Mouse (Mus musculus) kidney, postnatal 0 days (tissue): ENCODE data around the gene Nras. TPM values are rescaled to one million over a fixed set of nuclear protein-coding genes. Genes with fewer than 3 reads are reported as not detected.

Source experiments
- ATAC-seq: fragments of 200-750 bp; cut with Nextera tagmentation; replicated peaks from 2 replicates; pipeline ENCODE4 v1.8.0; 2017; ENCODE audit warnings: low read depth, moderate number of reproducible peaks, moderate TSS enrichment, moderate library complexity; ENCODE audit not compliant: low FRiP score
- DNase-seq: peaks from one replicate; pipeline ENCODE4 v3.0.0-alpha.2; 2016; ENCODE audit warnings: low spot score
- H3K27ac ChIP-seq: fragments of 300-500 bp; sonication (generic); 2 replicates; pipeline ENCODE4 v1.5.1; 2014; ENCODE audit warnings: mild to moderate bottlenecking
- H3K27me3 ChIP-seq: fragments of 300-500 bp; sonication (generic); 2 replicates; pipeline ENCODE4 v1.6.1; 2014; ENCODE audit warnings: low read length, mixed read lengths; ENCODE audit not compliant: insufficient read depth
- H3K36me3 ChIP-seq: fragments of 300-500 bp; sonication (generic); 2 replicates; pipeline ENCODE4 v1.6.1; 2014; ENCODE audit warnings: low read length, mixed read lengths; ENCODE audit not compliant: insufficient read depth
- H3K4me1 ChIP-seq: fragments of 300-500 bp; sonication (generic); replicated peaks from 2 replicates; pipeline ENCODE4 v1.6.1; 2014; ENCODE audit warnings: antibody characterized with exemption, low read length, mixed read lengths; ENCODE audit not compliant: insufficient read depth
- H3K4me2 ChIP-seq: fragments of 300-500 bp; sonication (generic); 2 replicates; pipeline ENCODE4 v1.6.1; 2014; ENCODE audit warnings: mild to moderate bottlenecking, low read length, moderate library complexity, mixed read lengths
- H3K4me3 ChIP-seq: fragments of 300-500 bp; sonication (generic); replicated peaks from 2 replicates; pipeline ENCODE4 v1.5.1; 2014; ENCODE audit warnings: low read depth, low read length
- H3K9ac ChIP-seq: fragments of 300-500 bp; sonication (generic); 2 replicates; pipeline ENCODE4 v1.6.1; 2014; ENCODE audit warnings: low read depth, low read length
- H3K9me3 ChIP-seq: fragments of 300-500 bp; sonication (generic); replicated peaks from 2 replicates; pipeline ENCODE4 v1.6.1; 2016; ENCODE audit warnings: low read length, inconsistent platforms, mixed read lengths
- CTCF ChIP-seq: IDR thresholded peaks from 2 replicates; pipeline ENCODE4 v1.5.1; 2016; ENCODE audit warnings: antibody characterized with exemption, low read depth, mild to moderate bottlenecking, moderate library complexity
- WGBS: fragments of 180-500 bp; shearing (Covaris S2); extraction: QIAGEN DNeasy Blood & Tissue Kit; methylation state at CpG from one replicate; pipeline ENCODE4 v1.1.7; 2014; 5-methylcytosine and 5-hydroxymethylcytosine counted together
- polyA plus RNA-seq: library from polyadenylated mRNA; unstranded; fragments of >200 nt; fragmentation: Nextera tagmentation; extraction: Ambion mirVana; gene quantifications from 2 replicates; pipeline ENCODE4 v1.2.1, GENCODE M21; 2015

Nras gene
- polyA plus RNA-seq, 1 experiment from 2014 or later, result 53.2 TPM

DNA sequence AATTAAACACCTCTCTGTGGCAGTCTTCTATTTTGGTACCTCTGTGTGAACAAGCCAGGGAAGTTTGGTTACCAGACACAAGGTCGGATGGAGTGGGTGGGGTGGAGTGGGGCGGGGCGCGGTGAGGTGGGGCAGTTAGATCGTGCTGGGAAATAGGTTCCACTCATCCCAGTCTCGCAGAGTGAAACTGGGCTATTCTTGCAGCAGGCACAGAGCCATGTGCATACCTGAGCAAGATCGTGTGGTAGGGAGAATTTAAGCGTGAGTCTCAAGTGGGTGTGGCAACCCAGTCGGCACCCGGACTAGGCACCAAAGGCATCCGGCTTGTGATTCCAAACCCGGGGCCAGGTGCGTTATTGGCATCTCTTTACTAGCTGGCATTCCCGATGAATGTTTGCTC lies 43.8 kb downstream of the Nras start:
- H3K36me3 ChIP-seq, result no peaks in the 10 kb centered on the region
- ATAC-seq (peak; percentile 8), DNase-seq (no peak)
- peak overlapping the region; percentile 63 for H3K4me3 ChIP-seq
- no peak overlapping the region for H3K27ac ChIP-seq
- H3K4me2 ChIP-seq, result peak overlapping the region; percentile 75
- H3K4me1 ChIP-seq, result no peaks in the 10 kb centered on the region; the same call in 1 of the 2 replicates
- H3K9ac ChIP-seq, result peak overlapping the region; percentile 57; the same call in 1 of the 2 replicates
- no peaks in the 10 kb centered on the region for H3K9me3 ChIP-seq
- WGBS, result 0% methylated on average over 14 of the region's 14 CpGs
- no peak for TF ChIP-seq CTCF
- no peaks in the 10 kb centered on the region for H3K27me3 ChIP-seq

DNA sequence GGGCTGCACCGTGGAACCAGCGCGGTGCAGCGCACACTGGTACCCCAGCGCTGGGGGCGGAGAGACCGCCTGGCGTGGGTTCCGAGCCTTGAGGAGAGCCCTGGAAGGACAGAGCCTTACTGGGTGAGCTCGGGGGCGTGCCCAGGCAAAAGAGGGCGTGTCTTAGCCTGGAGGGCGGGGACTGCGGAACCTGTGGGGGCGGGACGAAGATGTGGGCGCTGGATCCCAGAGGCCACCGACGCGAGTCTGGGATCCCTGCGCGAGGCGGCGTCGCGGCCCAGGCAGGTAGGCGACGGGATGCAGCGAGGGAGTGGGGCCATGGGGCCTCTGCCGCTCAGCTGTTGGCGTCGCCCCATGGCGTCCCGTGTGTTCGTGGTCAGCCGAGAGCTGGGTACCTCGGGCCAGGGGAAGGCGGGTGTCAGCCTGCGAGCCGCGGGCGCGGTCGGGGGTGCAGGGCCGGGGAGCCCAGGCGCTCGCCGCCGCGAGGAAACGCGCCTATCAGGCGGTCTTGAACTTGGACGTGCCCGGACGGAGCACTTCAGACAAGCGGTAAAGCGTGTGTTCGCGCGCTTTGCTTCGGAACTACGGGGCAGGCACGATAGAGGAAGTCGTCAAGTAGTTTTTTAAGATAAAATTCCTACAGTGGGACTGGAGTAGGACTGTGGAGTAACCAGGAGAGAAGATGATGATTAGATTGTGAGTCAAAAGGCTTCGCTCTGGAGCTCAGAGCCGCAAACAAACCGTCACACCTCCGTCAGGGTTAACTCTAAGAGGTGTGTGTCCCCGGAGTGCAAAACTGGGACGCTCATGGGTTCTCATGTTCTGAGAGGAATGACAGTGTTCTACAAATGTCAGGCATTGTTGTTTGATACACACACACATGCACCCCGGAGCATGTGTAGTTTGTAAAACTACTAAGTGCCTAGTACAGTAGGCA lies 44.6 kb downstream of the Nras start, which contains the start of gene Dennd2c:
Gene Dennd2c (plus strand): TSS at position 151 of the 937 bp plus-strand sequence.
- H3K4me3 ChIP-seq, result peak within 1 kb of the TSS; percentile 63
- H3K9me3 ChIP-seq, result no peaks in the 10 kb centered on the region
- 0 out of 2 replicates have a peak within 1 kb of the TSS, but pooled peaks have one; percentile 9 for H3K27ac ChIP-seq
- 2% methylated on average over 71 of the region's 72 CpGs for WGBS
- no peaks in the 10 kb centered on the region for H3K36me3 ChIP-seq
- TF ChIP-seq CTCF, result no peak; the same call in 1 of the 2 replicates
- H3K9ac ChIP-seq, result peak within 1 kb of the TSS; percentile 57
- peak; percentile 97 for ATAC-seq
- peak; percentile 96 for DNase-seq
- peak within 1 kb of the TSS; percentile 75 for H3K4me2 ChIP-seq
- no peaks in the 10 kb centered on the region; the same call in 1 of the 2 replicates for H3K4me1 ChIP-seq
- no peaks in the 10 kb centered on the region for H3K27me3 ChIP-seq

- no peak overlapping the region for H3K4me3 ChIP-seq
- ATAC-seq, result no peak
Measured at GRCm38 (mm10) chr3:103107565-103108240, 49.6 kb downstream of the Nras start.

DNA sequence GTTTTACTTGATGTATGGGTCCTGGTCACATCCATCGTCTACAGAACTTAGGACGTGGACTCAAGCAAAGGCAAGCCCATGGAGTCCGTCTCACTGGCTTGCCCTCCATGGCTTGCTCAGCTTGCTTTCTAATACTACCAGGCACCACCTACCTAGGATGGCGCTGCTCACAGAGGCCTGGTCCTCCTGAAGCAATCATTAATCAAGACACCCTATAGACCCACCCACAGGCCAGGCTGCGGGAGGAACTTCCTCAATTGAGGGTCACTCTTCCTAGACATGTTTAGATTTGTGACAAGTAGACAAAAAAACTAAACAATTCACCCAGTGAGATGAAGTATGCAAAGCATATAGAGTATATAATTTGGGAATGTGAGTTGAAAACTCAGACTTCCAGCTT lies 54.1 kb downstream of the Nras start:
- WGBS, result 69% methylated on average over 5 of the region's 5 CpGs
- Histone ChIP-seq H3K9ac (no peak overlapping the region), H3K9me3 (no peaks in the 10 kb centered on the region), H3K4me3 (no peak overlapping the region), H3K4me1 (no peaks in the 10 kb centered on the region), H3K36me3 (no peaks in the 10 kb centered on the region), H3K27me3 (no peaks in the 10 kb centered on the region), H3K4me2 (no peak overlapping the region), H3K27ac (no peak overlapping the region)
- no peak for DNase-seq
- no peak for ATAC-seq
- no peak for TF ChIP-seq CTCF

More at GRCm38 (mm10) chr3:103107565-103108240, 49.6 kb downstream of the Nras start:
- Histone ChIP-seq H3K36me3 (no peaks in the 10 kb centered on the region), H3K9me3 (no peaks in the 10 kb centered on the region), H3K4me1 (no peaks in the 10 kb centered on the region; the same call in 1 of the 2 replicates), H3K9ac (no peak overlapping the region), H3K4me2 (no peak overlapping the region), H3K27me3 (no peaks in the 10 kb centered on the region), H3K27ac (no peak overlapping the region)
- WGBS, result 85% methylated on average over 7 of the region's 7 CpGs
- DNase-seq, result no peak
- TF ChIP-seq CTCF, result no peak

Other genes starting within 250 kb of the Nras start
- not detected in 2 replicates for gene Sycp1, start 122.2 kb upstream of the Nras start, polyA plus RNA-seq
- gene Nr1h5, start 94.2 kb upstream of the Nras start, polyA plus RNA-seq, result 0.05 TPM in 1 of 2 replicates, not detected in the other
- gene Sike1, start 62.6 kb upstream of the Nras start, polyA plus RNA-seq, result 54.4 and 59.5 TPM in 2 replicates
- gene Csde1, start 37.9 kb upstream of the Nras start, polyA plus RNA-seq, result 239 and 269 TPM in 2 replicates
- gene Ampd1, start 15.7 kb downstream of the Nras start, polyA plus RNA-seq, result not detected in 2 replicates
- 2.3 and 2.8 TPM in 2 replicates for gene Dennd2c, start 44.3 kb downstream of the Nras start, polyA plus RNA-seq
- gene Bcas2, start 113.4 kb downstream of the Nras start, polyA plus RNA-seq, result 144 and 151 TPM in 2 replicates
- gene Trim33, start 221.0 kb downstream of the Nras start, polyA plus RNA-seq, result 12.6 and 12.9 TPM in 2 replicates